Mouse (Mus musculus): ENCODE results near the gene Mrpl4. TPM values are rescaled to one million over a fixed set of nuclear protein-coding genes. Genes with fewer than 3 reads are reported as not detected.

Mrpl4 gene
- polyA plus RNA-seq, 2 experiments: 36.7 to 61.3 TPM

GRCm38 (mm10) chr9:20978409-20979095 is 24.0 kb upstream of the Mrpl4 start:
- Histone ChIP-seq H3K4me3 (ENCODE audit: insufficient read depth in 1 of 2, low read depth in 2 of 2, low read length in 2 of 2) (no peak overlapping the region), H3K9ac (replicated peaks) (no peak overlapping the region), H3K27me3 (ENCODE audit: control insufficient read depth, insufficient read depth, low read length) (no peaks in the 10 kb centered on the region), H3K27ac (no peak overlapping the region), H3K9me3 (ENCODE audit: control insufficient read depth, low read length) (no peaks in the 10 kb centered on the region), H3K36me3 (replicated peaks; ENCODE audit: control insufficient read depth, insufficient read depth, low read depth) (no peaks in the 10 kb centered on the region), H3K4me1 (replicated peaks; ENCODE audit: control insufficient read depth in 2 of 2, insufficient read depth in 2 of 2, low read length in 1 of 2) (peaks cover 3 to 29% of the 10 kb centered on the region in 2 experiments), H3K4me2 (ENCODE audit: low read depth) (no peak overlapping the region)
- no peak for ATAC-seq (ENCODE audit: insufficient read depth)
- 54% methylated on average over 10 of the region's 10 CpGs for WGBS (ENCODE audit: insufficient replicate concordance)
- TF ChIP-seq CTCF (IDR thresholded peaks at IDR 0.05; ENCODE audit: low read depth) (no peak), EP300 (IDR thresholded peaks at IDR 0.05; ENCODE audit: low read depth) (no peak)
- DNase-seq (ENCODE audit: low read depth in 3 of 3, low spot score in 3 of 3): no peak

GRCm38 (mm10) chr9:20979181-20979580 is 23.4 kb upstream of the Mrpl4 start:
- H3K36me3 ChIP-seq (replicated peaks; ENCODE audit: control insufficient read depth, insufficient read depth, low read depth): no peaks in the 10 kb centered on the region
- H3K9ac ChIP-seq (replicated peaks): no peak overlapping the region
- ATAC-seq (ENCODE audit: insufficient read depth) (no peak), DNase-seq (ENCODE audit: low read depth in 3 of 3, low spot score in 3 of 3) (no peak)
- WGBS (ENCODE audit: insufficient replicate concordance): 57% methylated on average over 5 of the region's 5 CpGs
- no peak overlapping the region for H3K27ac ChIP-seq
- no peak overlapping the region for H3K4me3 ChIP-seq (ENCODE audit: insufficient read depth in 1 of 2, low read depth in 2 of 2, low read length in 2 of 2)
- TF ChIP-seq CTCF (IDR thresholded peaks at IDR 0.05; ENCODE audit: low read depth) (no peak), EP300 (IDR thresholded peaks at IDR 0.05; ENCODE audit: low read depth) (no peak)
- H3K9me3 ChIP-seq (ENCODE audit: control insufficient read depth, low read length): no peaks in the 10 kb centered on the region
- H3K4me1 ChIP-seq (replicated peaks; ENCODE audit: control insufficient read depth in 2 of 2, insufficient read depth in 2 of 2, low read length in 1 of 2): peaks cover 3 to 26% of the 10 kb centered on the region in 2 experiments
- no peaks in the 10 kb centered on the region for H3K27me3 ChIP-seq (ENCODE audit: control insufficient read depth, insufficient read depth, low read length)
- no peak overlapping the region for H3K4me2 ChIP-seq (ENCODE audit: low read depth)

GRCm38 (mm10) chr9:20979769-20980168 is 22.8 kb upstream of the Mrpl4 start:
- Histone ChIP-seq H3K27ac (no peak overlapping the region), H3K9me3 (ENCODE audit: control insufficient read depth, low read length) (no peaks in the 10 kb centered on the region), H3K9ac (replicated peaks) (no peak overlapping the region), H3K4me2 (ENCODE audit: low read depth) (no peak overlapping the region), H3K4me3 (ENCODE audit: insufficient read depth in 1 of 2, low read depth in 2 of 2, low read length in 2 of 2) (no peak overlapping the region), H3K36me3 (replicated peaks; ENCODE audit: control insufficient read depth, insufficient read depth, low read depth) (no peaks in the 10 kb centered on the region), H3K27me3 (ENCODE audit: control insufficient read depth, insufficient read depth, low read length) (no peaks in the 10 kb centered on the region), H3K4me1 (replicated peaks; ENCODE audit: control insufficient read depth in 2 of 2, insufficient read depth in 2 of 2, low read length in 1 of 2) (peaks cover 3 to 24% of the 10 kb centered on the region in 2 experiments)
- ATAC-seq (ENCODE audit: insufficient read depth) (no peak), DNase-seq (ENCODE audit: low read depth in 3 of 3, low spot score in 3 of 3) (no peak)
- no peak for TF ChIP-seq EP300 (IDR thresholded peaks at IDR 0.05; ENCODE audit: low read depth)
- TF ChIP-seq CTCF (IDR thresholded peaks at IDR 0.05; ENCODE audit: low read depth): no peak
- 67% methylated on average over 7 of the region's 7 CpGs for WGBS (ENCODE audit: insufficient replicate concordance)

GRCm38 (mm10) chr9:20982171-20982570 is 20.4 kb upstream of the Mrpl4 start:
- TF ChIP-seq EP300 (IDR thresholded peaks at IDR 0.05; ENCODE audit: low read depth) (no peak), CTCF (IDR thresholded peaks at IDR 0.05; ENCODE audit: low read depth) (no peak)
- H3K9ac ChIP-seq (replicated peaks): no peak overlapping the region
- peaks cover 0 to 16% of the 10 kb centered on the region in 2 experiments; a peak in 3 of 4 replicates for H3K4me1 ChIP-seq (replicated peaks; ENCODE audit: control insufficient read depth in 2 of 2, insufficient read depth in 2 of 2, low read length in 1 of 2)

GRCm38 (mm10) chr9:20983169-20983568 is 19.4 kb upstream of the Mrpl4 start:
- Histone ChIP-seq H3K9me3 (ENCODE audit: control insufficient read depth, low read length) (no peaks in the 10 kb centered on the region), H3K9ac (replicated peaks) (no peak overlapping the region), H3K4me3 (ENCODE audit: insufficient read depth in 1 of 2, low read depth in 2 of 2, low read length in 2 of 2) (no peak overlapping the region), H3K36me3 (replicated peaks; ENCODE audit: control insufficient read depth, insufficient read depth, low read depth) (no peaks in the 10 kb centered on the region), H3K27ac (no peak overlapping the region), H3K4me2 (ENCODE audit: low read depth) (no peak overlapping the region), H3K4me1 (replicated peaks; ENCODE audit: control insufficient read depth in 2 of 2, insufficient read depth in 2 of 2, low read length in 1 of 2) (peaks cover 0 to 13% of the 10 kb centered on the region in 2 experiments; a peak in 2 of 4 replicates), H3K27me3 (ENCODE audit: control insufficient read depth, insufficient read depth, low read length) (no peaks in the 10 kb centered on the region)
- WGBS (ENCODE audit: insufficient replicate concordance): 23% methylated on average over 5 of the region's 5 CpGs
- DNase-seq (ENCODE audit: low read depth in 3 of 3, low spot score in 3 of 3): no peak
- TF ChIP-seq EP300 (IDR thresholded peaks at IDR 0.05; ENCODE audit: low read depth) (no peak), CTCF (IDR thresholded peaks at IDR 0.05; ENCODE audit: low read depth) (no peak)
- no peak for ATAC-seq (ENCODE audit: insufficient read depth)

More at GRCm38 (mm10) chr9:20982171-20982570, 20.4 kb upstream of the Mrpl4 start:
- no peak for DNase-seq (ENCODE audit: low read depth in 3 of 3, low spot score in 3 of 3)
- H3K27me3 ChIP-seq (ENCODE audit: control insufficient read depth, insufficient read depth, low read length): no peaks in the 10 kb centered on the region
- no peaks in the 10 kb centered on the region for H3K36me3 ChIP-seq (replicated peaks; ENCODE audit: control insufficient read depth, insufficient read depth, low read depth)
- 55% methylated on average over 3 of the region's 3 CpGs for WGBS (ENCODE audit: insufficient replicate concordance)
- no peaks in the 10 kb centered on the region for H3K9me3 ChIP-seq (ENCODE audit: control insufficient read depth, low read length)
- no peak overlapping the region for H3K27ac ChIP-seq
- ATAC-seq (ENCODE audit: insufficient read depth): no peak
- H3K4me3 ChIP-seq (ENCODE audit: insufficient read depth in 1 of 2, low read depth in 2 of 2, low read length in 2 of 2): no peak overlapping the region
- no peak overlapping the region for H3K4me2 ChIP-seq (ENCODE audit: low read depth)
